Mouse (Mus musculus) stomach, postnatal 0 days (tissue): Measurements from ENCODE around the gene Pdia2.

Source experiments
- CTCF ChIP-seq: IDR thresholded peaks from 2 replicates; pipeline ENCODE4 v1.5.1; 2016; ENCODE audit warnings: antibody characterized with exemption, low read depth, mild to moderate bottlenecking, moderate library complexity
- EP300 ChIP-seq: optimal IDR thresholded peaks from 2 replicates; pipeline ENCODE3; 2016; ENCODE audit warnings: antibody characterized with exemption

DNA sequence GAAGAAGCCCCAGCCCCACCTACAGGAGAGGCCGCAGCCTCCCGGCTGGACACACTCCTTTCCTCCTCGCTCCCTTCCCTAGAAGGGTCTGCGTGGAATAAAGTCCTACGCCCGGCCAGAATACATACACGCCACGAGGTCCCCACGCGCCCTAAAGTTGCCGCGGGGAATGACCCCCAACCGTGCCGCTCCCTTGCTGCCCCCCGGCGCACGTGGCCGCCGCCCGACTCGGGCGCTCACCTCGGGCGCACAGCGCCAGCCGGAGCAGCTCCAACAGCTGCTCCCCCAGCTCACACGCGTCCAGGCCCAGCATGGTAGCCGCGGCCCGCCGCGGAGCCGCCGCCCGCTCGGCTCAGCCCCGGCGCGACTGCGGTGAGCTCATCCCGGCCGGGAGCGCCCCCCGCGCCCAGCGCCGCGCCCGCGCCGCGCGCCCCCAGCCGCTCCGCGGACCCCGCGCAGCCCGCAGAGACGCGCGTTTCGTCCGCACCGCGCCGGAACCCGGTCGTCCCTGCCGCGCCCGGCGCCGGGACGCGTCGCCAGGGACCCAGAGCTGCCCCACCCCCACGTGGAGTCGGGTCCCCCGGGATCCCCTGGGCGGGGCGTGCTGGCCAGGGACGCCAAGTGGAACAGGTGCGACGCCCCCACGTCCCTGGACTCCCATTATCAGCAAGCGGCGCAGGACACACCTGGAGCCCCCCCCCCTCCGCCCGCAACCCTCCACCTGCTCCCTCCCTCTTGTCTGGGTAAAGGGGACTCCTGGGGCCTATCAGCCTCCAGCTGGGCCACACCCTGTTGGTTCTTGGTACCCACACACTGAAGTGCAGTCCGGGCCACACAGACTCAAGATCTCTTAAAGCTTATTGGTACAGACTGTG lies 2.2 kb upstream of the Pdia2 start:
- no peak for TF ChIP-seq EP300
- TF ChIP-seq CTCF = no peak
